Mouse (Mus musculus): Measurements from ENCODE around the gene Carf. TPM values are rescaled to one million over a fixed set of nuclear protein-coding genes. Genes with fewer than 3 reads are reported as not detected.
"Not testable (repeated sequence)": the region's sequence is repeated elsewhere in the genome, so short reads cannot be mapped to it uniquely, and the experiment has no call there.

Gene Carf
- polyA plus RNA-seq, 1 experiment, result 11.0 TPM

DNA sequence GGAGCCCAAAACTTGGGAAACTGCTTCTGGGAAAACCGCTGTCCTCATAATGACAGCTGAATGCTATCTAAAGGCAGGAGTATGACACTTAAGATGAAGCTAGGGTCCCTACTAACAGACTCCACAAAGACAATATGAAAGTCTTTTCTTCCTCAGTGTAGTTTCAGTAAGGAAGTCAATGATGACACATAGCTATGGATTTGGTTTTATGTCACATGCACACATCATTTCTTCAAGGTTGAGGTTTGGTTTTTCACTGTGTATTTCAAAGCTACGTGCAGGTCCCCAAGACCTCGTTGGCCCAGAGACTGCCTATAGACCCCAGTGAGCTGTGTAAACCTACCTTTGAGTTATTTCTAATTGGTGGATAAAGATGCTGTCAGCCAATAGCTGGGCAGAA lies 75.1 kb downstream of the Carf start:
- no peak for TF ChIP-seq POLR2A (IDR thresholded peaks at IDR 0.05; ENCODE audit: extremely low read depth, insufficient read depth, low read length)
- TF ChIP-seq CTCF (IDR thresholded peaks at IDR 0.05; ENCODE audit: extremely low read depth, insufficient read depth, low read length), result no peak
- Histone ChIP-seq H3K27ac (ENCODE audit: insufficient read depth, low read length) (no peak overlapping the region), H3K4me3 (ENCODE audit: insufficient read depth, low read length) (no peak overlapping the region), H3K4me1 (ENCODE audit: control insufficient read depth, insufficient read depth, low read length) (no peaks in the 10 kb centered on the region)

DNA sequence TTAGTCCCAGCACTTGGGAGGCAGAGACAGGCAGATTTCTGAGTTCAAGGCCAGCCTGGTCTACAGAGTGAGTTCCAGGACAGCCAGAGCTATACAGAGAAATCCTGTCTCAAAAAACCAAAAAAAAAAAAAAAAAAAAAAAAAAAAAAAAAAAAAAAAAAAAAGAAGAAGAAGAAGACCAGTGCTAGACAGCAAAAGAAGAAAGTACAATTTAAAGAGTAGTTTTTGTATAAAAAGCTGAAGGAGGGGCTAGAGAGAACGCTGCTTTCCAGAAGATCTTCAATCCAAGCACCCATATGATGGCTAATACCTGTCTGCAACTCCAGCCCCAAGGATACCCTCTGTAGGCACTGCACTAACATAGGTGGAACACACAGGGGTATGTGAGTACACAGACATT lies 79.8 kb downstream of the Carf start:
- not testable (repeated sequence) for H3K4me3 ChIP-seq (ENCODE audit: insufficient read depth, low read length); H3K27ac ChIP-seq (ENCODE audit: insufficient read depth, low read length); H3K4me1 ChIP-seq (ENCODE audit: control insufficient read depth, insufficient read depth, low read length)

DNA sequence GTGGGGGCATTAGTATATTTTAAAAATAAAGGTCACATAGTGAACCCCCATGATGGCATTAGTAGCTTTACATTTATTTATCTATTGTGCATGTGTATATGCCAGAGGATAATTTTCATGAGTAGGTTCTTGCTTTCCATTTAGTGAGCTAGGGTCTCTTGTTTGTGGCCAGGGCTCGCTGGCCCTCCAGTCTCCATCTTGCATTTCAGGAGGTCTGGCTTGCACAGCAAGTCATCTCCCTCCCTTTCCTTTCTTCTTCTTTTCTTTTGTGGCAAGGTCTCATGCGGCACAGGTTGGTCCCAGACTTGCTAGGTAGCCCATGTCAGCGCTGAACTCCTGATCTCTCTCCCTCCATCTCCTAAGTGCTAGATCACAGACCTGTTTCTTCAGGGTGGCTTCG lies 81.3 kb downstream of the Carf start:
- no peak overlapping the region for H3K27ac ChIP-seq (ENCODE audit: insufficient read depth, low read length)
- peak overlapping the region; percentile 75; the same call in 1 of the 2 replicates for H3K4me3 ChIP-seq (ENCODE audit: insufficient read depth, low read length)
- H3K4me1 ChIP-seq (ENCODE audit: control insufficient read depth, insufficient read depth, low read length), result peaks cover 4% of the 10 kb centered on the region; the same call in 1 of the 2 replicates
- TF ChIP-seq CTCF (IDR thresholded peaks at IDR 0.05; ENCODE audit: extremely low read depth, insufficient read depth, low read length) (no peak), POLR2A (IDR thresholded peaks at IDR 0.05; ENCODE audit: extremely low read depth, insufficient read depth, low read length) (no peak)

DNA sequence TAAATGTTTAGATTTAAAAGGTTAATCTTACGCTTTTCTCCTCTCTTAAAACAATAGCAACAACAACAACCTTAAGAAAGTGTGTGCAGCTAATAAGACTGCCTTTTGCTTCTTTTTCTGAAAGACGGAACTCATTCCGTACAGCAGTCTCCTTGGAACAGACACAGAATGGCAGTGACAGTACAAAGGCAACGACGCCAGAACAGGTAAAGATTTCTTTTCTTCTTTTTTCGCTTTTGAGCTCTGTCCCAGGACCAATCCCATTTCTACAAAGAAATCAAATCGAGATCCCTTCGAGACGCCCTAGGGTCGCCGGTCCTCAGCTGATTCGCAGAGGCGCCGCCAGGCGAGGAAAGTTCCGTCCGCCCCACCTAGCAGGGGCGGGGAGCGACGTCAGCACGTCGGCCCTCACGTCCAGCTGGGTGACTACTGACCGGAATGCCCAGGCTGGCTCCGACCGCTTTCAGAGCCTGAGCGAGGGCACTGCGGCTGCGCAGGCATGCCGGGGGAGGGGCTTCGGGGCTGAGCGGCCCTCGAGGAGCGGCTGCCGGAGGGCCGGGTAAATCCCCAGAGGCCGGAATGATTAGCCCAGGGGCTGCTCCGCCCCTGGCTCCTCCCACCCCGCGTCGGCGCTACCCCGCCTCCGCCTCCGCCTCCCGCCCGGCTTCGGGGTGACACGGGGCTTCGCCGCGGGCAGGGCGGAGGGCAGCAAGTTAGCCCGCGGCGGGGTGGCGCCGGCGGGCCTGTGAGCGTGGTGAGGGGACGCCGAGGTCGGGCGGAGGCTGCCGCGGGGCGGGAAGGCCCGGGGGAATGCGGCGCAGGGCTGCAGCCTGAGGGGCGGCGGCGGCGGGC lies 82.1 kb downstream of the Carf start, which contains the start of gene Nbeal1:
Gene Nbeal1, plus strand, starts transcription at position 668 of the 852 bp plus-strand sequence.
- TF ChIP-seq POLR2A (IDR thresholded peaks at IDR 0.05; ENCODE audit: extremely low read depth, insufficient read depth, low read length) (peak; percentile 72), CTCF (IDR thresholded peaks at IDR 0.05; ENCODE audit: extremely low read depth, insufficient read depth, low read length) (no peak)
- peaks cover 4% of the 10 kb centered on the region; the same call in 1 of the 2 replicates for H3K4me1 ChIP-seq (ENCODE audit: control insufficient read depth, insufficient read depth, low read length)
- peak within 1 kb of the TSS; percentile 75 for H3K4me3 ChIP-seq (ENCODE audit: insufficient read depth, low read length)
- peak within 1 kb of the TSS; percentile 75 for H3K27ac ChIP-seq (ENCODE audit: insufficient read depth, low read length)

DNA sequence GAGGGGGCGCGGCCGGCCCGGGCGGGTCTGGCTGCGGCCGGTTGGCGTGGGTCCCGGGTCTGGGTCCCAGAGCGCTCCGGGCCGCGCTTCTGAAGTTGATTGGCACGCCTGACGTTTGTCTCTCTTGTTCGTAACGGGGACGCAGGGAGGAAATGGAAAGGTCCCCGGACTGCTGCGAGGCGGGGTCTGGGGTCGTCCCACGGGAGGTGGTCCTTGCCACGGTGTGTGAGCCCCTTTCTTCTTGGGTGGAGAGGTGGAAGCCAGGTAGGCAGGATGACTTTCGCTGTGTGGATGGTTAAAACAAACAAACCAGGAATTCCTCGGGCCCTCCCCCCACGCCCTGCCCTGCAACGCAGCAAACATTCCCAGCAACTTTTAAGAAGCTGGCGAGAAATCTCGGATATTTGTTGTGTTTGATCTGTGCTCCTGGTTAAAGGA lies 82.8 kb downstream of the Carf start:
- peak overlapping the region; percentile 75 for H3K4me3 ChIP-seq (ENCODE audit: insufficient read depth, low read length)
- TF ChIP-seq POLR2A (IDR thresholded peaks at IDR 0.05; ENCODE audit: extremely low read depth, insufficient read depth, low read length), result no peak
- TF ChIP-seq CTCF (IDR thresholded peaks at IDR 0.05; ENCODE audit: extremely low read depth, insufficient read depth, low read length), result no peak
- peaks cover 4% of the 10 kb centered on the region; the same call in 1 of the 2 replicates for H3K4me1 ChIP-seq (ENCODE audit: control insufficient read depth, insufficient read depth, low read length)
- H3K27ac ChIP-seq (ENCODE audit: insufficient read depth, low read length), result peak overlapping the region; percentile 57

DNA sequence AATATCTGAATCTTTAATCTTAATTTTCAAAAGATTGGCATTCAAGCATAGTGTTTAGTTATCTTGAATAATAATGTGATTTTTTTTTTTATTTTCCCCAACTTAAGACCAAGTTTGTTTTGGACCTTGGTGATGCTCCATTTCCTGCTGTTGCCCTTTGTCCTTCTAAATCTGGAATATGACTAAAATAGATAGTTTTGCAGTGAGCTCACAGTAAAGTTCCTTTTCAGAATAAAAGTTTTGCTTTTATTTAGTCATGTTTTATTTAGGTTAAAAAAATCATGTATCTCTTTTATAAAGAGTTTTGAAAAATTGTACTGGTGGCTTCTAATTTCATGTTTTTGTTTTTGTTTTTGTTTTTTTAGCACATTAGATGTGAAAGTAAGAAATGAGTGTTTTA lies 90.4 kb downstream of the Carf start:
- no peak overlapping the region for H3K4me3 ChIP-seq (ENCODE audit: insufficient read depth, low read length)
- H3K4me1 ChIP-seq (ENCODE audit: control insufficient read depth, insufficient read depth, low read length), result no peaks in the 10 kb centered on the region
- TF ChIP-seq CTCF (IDR thresholded peaks at IDR 0.05; ENCODE audit: extremely low read depth, insufficient read depth, low read length) (no peak), POLR2A (IDR thresholded peaks at IDR 0.05; ENCODE audit: extremely low read depth, insufficient read depth, low read length) (no peak)
- H3K27ac ChIP-seq (ENCODE audit: insufficient read depth, low read length), result no peak overlapping the region

DNA sequence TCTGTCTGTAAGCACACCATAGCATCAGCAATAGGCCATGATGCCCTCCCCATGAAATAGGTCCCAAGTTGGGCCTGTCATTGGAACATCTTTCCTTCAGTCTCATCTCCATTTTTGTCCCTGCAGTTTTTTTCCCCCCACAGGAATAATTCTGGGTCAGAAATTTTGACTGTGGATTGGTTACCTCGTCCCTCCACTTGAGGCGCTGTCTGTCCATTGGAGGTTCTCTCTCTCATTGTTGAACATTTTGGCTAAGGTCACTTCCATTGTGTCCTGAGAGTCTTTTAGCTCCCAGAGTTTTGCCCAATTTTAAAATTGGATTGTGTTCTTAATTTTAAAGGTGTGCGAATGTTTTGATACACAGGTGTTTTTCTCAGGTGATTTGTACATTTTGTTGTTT lies 98.8 kb downstream of the Carf start:
- Histone ChIP-seq H3K4me1 (ENCODE audit: control insufficient read depth, insufficient read depth, low read length) (peaks cover 1% of the 10 kb centered on the region; the same call in 1 of the 2 replicates), H3K27ac (ENCODE audit: insufficient read depth, low read length) (no peak overlapping the region), H3K4me3 (ENCODE audit: insufficient read depth, low read length) (no peak overlapping the region)
- TF ChIP-seq POLR2A (IDR thresholded peaks at IDR 0.05; ENCODE audit: extremely low read depth, insufficient read depth, low read length) (no peak), CTCF (IDR thresholded peaks at IDR 0.05; ENCODE audit: extremely low read depth, insufficient read depth, low read length) (0 out of 2 replicates have a peak, but pooled peaks have one; percentile 1)

DNA sequence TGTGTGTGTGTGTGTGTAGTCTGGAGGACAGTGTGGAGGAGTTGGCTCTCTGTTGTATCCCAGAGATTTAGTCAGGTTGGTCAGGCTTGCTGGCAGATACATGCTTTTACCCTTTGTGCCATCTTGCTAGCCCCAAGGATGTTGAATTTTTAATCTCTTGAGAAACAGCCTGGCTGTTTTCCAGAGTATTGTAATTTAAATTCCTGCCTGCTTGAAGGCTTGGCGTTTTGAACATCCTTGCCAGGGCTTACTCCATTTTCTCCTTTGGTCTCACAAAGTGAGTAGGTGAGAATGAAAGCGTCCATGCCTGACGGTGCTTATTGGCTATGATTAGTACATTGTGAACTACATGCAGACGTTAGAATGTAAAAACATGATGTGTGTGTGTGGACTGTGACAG lies 101.0 kb downstream of the Carf start:
- no peak overlapping the region for H3K27ac ChIP-seq (ENCODE audit: insufficient read depth, low read length)
- TF ChIP-seq POLR2A (IDR thresholded peaks at IDR 0.05; ENCODE audit: extremely low read depth, insufficient read depth, low read length), result no peak
- no peak for TF ChIP-seq CTCF (IDR thresholded peaks at IDR 0.05; ENCODE audit: extremely low read depth, insufficient read depth, low read length)
- H3K4me1 ChIP-seq (ENCODE audit: control insufficient read depth, insufficient read depth, low read length), result peaks cover 1% of the 10 kb centered on the region; the same call in 1 of the 2 replicates
- H3K4me3 ChIP-seq (ENCODE audit: insufficient read depth, low read length), result no peak overlapping the region

Other genes starting within 250 kb of the Carf start
- gene Fam117b, start 185.2 kb upstream of the Carf start, polyA plus RNA-seq (2012; rRNA removed), result 25.7 and 26.2 TPM in 2 replicates
- 30.0 and 35.6 TPM in 2 replicates for gene Ica1l, start 55.1 kb upstream of the Carf start, polyA plus RNA-seq (2012; rRNA removed)
- 21.9 and 22.4 TPM in 2 replicates for gene Wdr12, start 398 bp downstream of the Carf start, polyA plus RNA-seq (2012; rRNA removed)
- gene Nbeal1, start 82.4 kb downstream of the Carf start, polyA plus RNA-seq (2012; rRNA removed), result 5.9 and 6.7 TPM in 2 replicates
- gene Cyp20a1, start 245.1 kb downstream of the Carf start, polyA plus RNA-seq (2012; rRNA removed), result 13.6 and 14.2 TPM in 2 replicates

All from cortical plate, adult 2 months (tissue).